Mouse (Mus musculus) erythroblast, embryonic 14.5 days (primary cell): ENCODE data around the gene Dnpep.

Experiments
- GATA1 ChIP-seq: IDR thresholded peaks from 2 replicates; pipeline ENCODE4 v1.6.1; 2012; ENCODE audit warnings: low read length, inconsistent platforms, mixed read lengths
- TAL1 ChIP-seq: IDR thresholded peaks from 3 replicates; pipeline ENCODE4 v1.6.1; 2012; ENCODE audit warnings: low read length, inconsistent platforms, mixed read lengths

- TF ChIP-seq GATA1 (no peak), TAL1 (no peak)
Observed at GRCm38 (mm10) chr1:75318736-75319135, 946 bp upstream of the Dnpep start.
